Mouse (Mus musculus): ENCODE results near the gene Olfr1564. TPM values are rescaled to one million over a fixed set of nuclear protein-coding genes. Genes with fewer than 3 reads are reported as not detected.

Gene Olfr1564
- not detected in 4 replicates for total RNA-seq (2023; ENCODE audit: inconsistent age)

GRCm38 (mm10) chr17:33221590-33221989 is at the start of gene Olfr1564:
Olfr1564 (minus strand) TSS chr17:33221690.

GRCm38 (mm10) chr17:33264376-33264775 is 42.9 kb upstream of the Olfr1564 start, which contains the start of gene Olfr63:
Olfr63 (plus strand) TSS chr17:33264676.

GRCm38 (mm10) chr17:33254530-33255318 is 33.2 kb upstream of the Olfr1564 start, which contains the start of gene Zfp955a:
Zfp955a (minus strand) TSS chr17:33255145.

GRCm38 (mm10) chr17:33191002-33191401 is 30.5 kb downstream of the Olfr1564 start, which contains the start of gene Olfr239:
Olfr239 (plus strand) TSS chr17:33191302.

GRCm38 (mm10) chr17:33168147-33168546 is 53.3 kb downstream of the Olfr1564 start, which contains the start of gene Olfr55:
Olfr55 (plus strand) TSS chr17:33168447.

Other genes starting within 250 kb of the Olfr1564 start
- gene Zfp952, start 228.6 kb downstream of the Olfr1564 start, total RNA-seq (2023; ENCODE audit: inconsistent age), result 12.2 to 15.7 TPM (median 14.1 TPM) in 4 replicates
- 3.5 to 5.2 TPM (median 4.0 TPM) in 4 replicates for gene Zfp763, start 188.3 kb downstream of the Olfr1564 start, total RNA-seq (2023; ENCODE audit: inconsistent age)
- gene 4921501E09Rik, start 153.6 kb downstream of the Olfr1564 start, total RNA-seq (2023; ENCODE audit: inconsistent age), result not detected in 4 replicates
- 3.8 to 5.5 TPM (median 4.8 TPM) in 4 replicates for gene Zfp563, start 132.4 kb downstream of the Olfr1564 start, total RNA-seq (2023; ENCODE audit: inconsistent age)
- not detected in 4 replicates for gene Morc2b, start 82.0 kb downstream of the Olfr1564 start, total RNA-seq (2023; ENCODE audit: inconsistent age)
- not detected in 4 replicates for gene Olfr55, start 53.2 kb downstream of the Olfr1564 start, total RNA-seq (2023; ENCODE audit: inconsistent age)
- not detected in 4 replicates for gene Olfr239, start 30.4 kb downstream of the Olfr1564 start, total RNA-seq (2023; ENCODE audit: inconsistent age)
- 4.3 to 7.0 TPM (median 5.2 TPM) in 4 replicates for gene Zfp955a, start 33.5 kb upstream of the Olfr1564 start, total RNA-seq (2023; ENCODE audit: inconsistent age)
- gene Olfr63, start 43.0 kb upstream of the Olfr1564 start, total RNA-seq (2023; ENCODE audit: inconsistent age), result 0.06 to 0.13 TPM (median 0.12 TPM) in 3 of 4 replicates, not detected in the other
- 5.1 to 8.3 TPM (median 5.5 TPM) in 4 replicates for gene Zfp955b, start 67.9 kb upstream of the Olfr1564 start, total RNA-seq (2023; ENCODE audit: inconsistent age)
- 12.9 to 18.0 TPM (median 14.4 TPM) in 4 replicates for gene Zfp81, start 137.2 kb upstream of the Olfr1564 start, total RNA-seq (2023; ENCODE audit: inconsistent age)
- 5.7 to 7.9 TPM (median 6.5 TPM) in 4 replicates for gene Zfp101, start 173.0 kb upstream of the Olfr1564 start, total RNA-seq (2023; ENCODE audit: inconsistent age)
- not detected in 4 replicates for gene Actl9, start 211.2 kb upstream of the Olfr1564 start, total RNA-seq (2023; ENCODE audit: inconsistent age)